Mouse (Mus musculus): ENCODE measurements at regions not wholly inside any gene's neighbourhood (a gene's known extent, or its start where the extent isn't known, plus 50 kb on each side); places are given as distances from the start of the nearest gene placed in this dataset.

DNA sequence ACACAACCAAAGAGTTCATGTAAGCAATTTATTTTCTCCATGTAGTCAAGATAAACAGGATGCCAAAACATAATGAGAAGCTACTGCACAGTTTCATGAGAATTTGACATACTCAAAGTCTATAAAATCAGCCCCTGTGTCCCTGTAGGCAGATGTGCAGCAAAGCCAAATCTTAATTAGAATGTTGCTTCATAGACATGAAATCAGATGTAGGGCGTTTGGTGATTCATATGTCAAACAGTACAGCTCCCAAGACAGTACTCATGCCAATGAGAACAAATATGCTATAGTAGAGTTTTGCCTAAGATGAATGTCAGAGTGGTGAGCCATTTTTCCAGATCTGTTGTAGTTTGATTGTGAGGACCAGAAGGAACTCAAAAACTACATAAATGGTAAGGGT is 444.4 kb downstream of the Slc22a22 start:
- Histone ChIP-seq H3K9me3 (ENCODE audit: low read length) (no peaks in the 10 kb centered on the region), H3K4me3 (ENCODE audit: low read length) (no peak overlapping the region), H3K27me3 (ENCODE audit: insufficient read depth, low read length) (no peaks in the 10 kb centered on the region), H3K27ac (no peak overlapping the region), H3K4me2 (ENCODE audit: low read depth, low read length) (no peak overlapping the region), H3K9ac (replicated peaks; ENCODE audit: low read length) (no peak overlapping the region), H3K4me1 (ENCODE audit: insufficient read depth, low read length) (no peaks in the 10 kb centered on the region), H3K36me3 (ENCODE audit: insufficient read depth, low read length) (no peaks in the 10 kb centered on the region)
- ATAC-seq (no peak), DNase-seq (ENCODE audit: low spot score) (no peak)
- TF ChIP-seq CTCF (IDR thresholded peaks at IDR 0.05; ENCODE audit: low read depth): no peak
- 70% methylated on average over 1 of the region's 1 CpGs for WGBS
